Comparison of ENCODE assay signal across 12 mouse cellular contexts in genomic region chr5:139545673-139546335, GRCm38 (mm10). TPM values are rescaled to one million over a fixed set of nuclear protein-coding genes. Genes with fewer than 3 reads are reported as not detected.
DNase-seq lines count a peak whose midpoint lies in the region; ATAC-seq lines count a peak whose summit lies in the region.
"Had no signal": no experiment of that assay in that cellular context is flagged by ENCODE, and none has a peak within 500 bp of the region (broad histone marks: within the 10 kb centered on the region; RNA-seq: fewer than 3 reads in every experiment).

No protein-coding gene starts in this region.

- H3K36me3 ChIP-seq in intestine, embryonic 14.5 days (ENCODE audit: control insufficient read depth, insufficient read depth, low read length) = no peaks in the 10 kb centered on the region
- no peaks in the 10 kb centered on the region for H3K36me3 ChIP-seq in intestine, embryonic 15.5 days
- no peaks in the 10 kb centered on the region for H3K36me3 ChIP-seq in forebrain, embryonic 11.5 days (ENCODE audit: control insufficient read depth, insufficient read depth, low read length)
- no peaks in the 10 kb centered on the region for H3K36me3 ChIP-seq in limb, embryonic 10.5 days
- no peaks in the 10 kb centered on the region for H3K36me3 ChIP-seq in neural tube, embryonic 14.5 days (ENCODE audit: control insufficient read depth, insufficient read depth, low read length)

- H3K9me3 ChIP-seq in intestine, embryonic 14.5 days (ENCODE audit: control insufficient read depth, low read length) = no peaks in the 10 kb centered on the region
- H3K9me3 ChIP-seq in intestine, embryonic 15.5 days = no peaks in the 10 kb centered on the region
- H3K9me3 ChIP-seq in forebrain, embryonic 11.5 days (ENCODE audit: control insufficient read depth, low read length) = no peaks in the 10 kb centered on the region
- no peaks in the 10 kb centered on the region for H3K9me3 ChIP-seq in limb, embryonic 10.5 days (replicated peaks)
- no peaks in the 10 kb centered on the region for H3K9me3 ChIP-seq in neural tube, embryonic 14.5 days (ENCODE audit: control insufficient read depth, low read length)

- peaks cover 97% of the 10 kb centered on the region for H3K27me3 ChIP-seq in intestine, embryonic 14.5 days (replicated peaks; ENCODE audit: control insufficient read depth, insufficient read depth, low read length)
- peaks cover 95% of the 10 kb centered on the region for H3K27me3 ChIP-seq in intestine, embryonic 15.5 days (replicated peaks)
- peaks cover 93% of the 10 kb centered on the region for H3K27me3 ChIP-seq in forebrain, embryonic 11.5 days (ENCODE audit: control insufficient read depth, insufficient read depth, low read length)
- H3K27me3 ChIP-seq in limb, embryonic 10.5 days (ENCODE audit: low read depth, poor library complexity, severe bottlenecking) = peaks cover 100% of the 10 kb centered on the region
- H3K27me3 ChIP-seq in neural tube, embryonic 14.5 days (ENCODE audit: control insufficient read depth, insufficient read depth, low read length) = peaks cover 21% of the 10 kb centered on the region

- H3K4me2 ChIP-seq in intestine, embryonic 14.5 days (ENCODE audit: low read length) = no peak overlapping the region
- H3K4me2 ChIP-seq in intestine, embryonic 15.5 days (replicated peaks) = no peak overlapping the region
- peak overlapping the region; percentile 35; the same call in 1 of the 2 replicates for H3K4me2 ChIP-seq in forebrain, embryonic 11.5 days (ENCODE audit: low read depth, low read length, severe bottlenecking)
- H3K4me2 ChIP-seq in neural tube, embryonic 14.5 days (ENCODE audit: low read depth, low read length) = peak overlapping the region; percentile 71

- DNase-seq in intestine, embryonic 14.5 days (ENCODE audit: low spot score) = peak; percentile 70
- DNase-seq in forebrain, embryonic 11.5 days (ENCODE audit: low spot score) = no peak
- peak; percentile 70 for DNase-seq in limb, embryonic 10.5 days (ENCODE audit: low spot score)
- DNase-seq in right cerebral cortex, adult 18-20 months = no peak
- no peak for DNase-seq in ovary, postnatal 10 days (ENCODE audit: low spot score)
- no peak for DNase-seq in urinary bladder, postnatal 36 days (ENCODE audit: low spot score in 2 of 2)
- DNase-seq: gastrocnemius, postnatal 25 days; kidney, adult 9 months had no signal

- H3K4me3 ChIP-seq in intestine, embryonic 14.5 days (ENCODE audit: low read depth, low read length) = no peak overlapping the region
- no peak overlapping the region for H3K4me3 ChIP-seq in intestine, embryonic 15.5 days (replicated peaks)
- H3K4me3 ChIP-seq in forebrain, embryonic 11.5 days (ENCODE audit: low read depth, low read length) = peak overlapping the region; percentile 34
- H3K4me3 ChIP-seq in limb, embryonic 10.5 days = no peak overlapping the region
- peak overlapping the region; percentile 48 for H3K4me3 ChIP-seq in neural tube, embryonic 14.5 days (ENCODE audit: low read depth, low read length)

- no peaks in the 10 kb centered on the region for H3K4me1 ChIP-seq in intestine, embryonic 14.5 days (replicated peaks; ENCODE audit: control insufficient read depth, insufficient read depth, low read length)
- H3K4me1 ChIP-seq in intestine, embryonic 15.5 days (replicated peaks) = 0 out of 2 replicates have a peak, but pooled peaks cover 5% of the 10 kb centered on the region
- H3K4me1 ChIP-seq in forebrain, embryonic 11.5 days (replicated peaks; ENCODE audit: control insufficient read depth, insufficient read depth, low read length) = peaks cover 8% of the 10 kb centered on the region; the same call in 1 of the 2 replicates
- H3K4me1 ChIP-seq in limb, embryonic 10.5 days = peaks cover 45% of the 10 kb centered on the region
- H3K4me1 ChIP-seq in neural tube, embryonic 14.5 days (ENCODE audit: control insufficient read depth, insufficient read depth, low read length) = peaks cover 4% of the 10 kb centered on the region; the same call in 1 of the 2 replicates

- H3K27ac ChIP-seq in intestine, embryonic 14.5 days (ENCODE audit: low read depth) = no peak overlapping the region
- no peak overlapping the region for H3K27ac ChIP-seq in intestine, embryonic 15.5 days
- no peak overlapping the region for H3K27ac ChIP-seq in forebrain, embryonic 11.5 days (ENCODE audit: low read depth, low read length)
- H3K27ac ChIP-seq in limb, embryonic 10.5 days = no peak overlapping the region
- peak overlapping the region; percentile 89 for H3K27ac ChIP-seq in neural tube, embryonic 14.5 days (ENCODE audit: low read depth, low read length)

- no peak overlapping the region for H3K9ac ChIP-seq in intestine, embryonic 14.5 days (ENCODE audit: low read length)
- no peak overlapping the region for H3K9ac ChIP-seq in intestine, embryonic 15.5 days
- peak overlapping the region; percentile 47; the same call in 1 of the 2 replicates for H3K9ac ChIP-seq in forebrain, embryonic 11.5 days (ENCODE audit: low read length)
- peak overlapping the region; percentile 72 for H3K9ac ChIP-seq in neural tube, embryonic 14.5 days (replicated peaks; ENCODE audit: low read depth, low read length)

- no peak for ATAC-seq in intestine, embryonic 14.5 days (replicated peaks; ENCODE audit: low FRiP score, low TSS enrichment, low read depth)
- ATAC-seq in intestine, embryonic 15.5 days = no peak
- no peak for ATAC-seq in forebrain, embryonic 11.5 days (replicated peaks; ENCODE audit: low FRiP score)
- no peak for ATAC-seq in neural tube, embryonic 14.5 days (ENCODE audit: low read depth)

- WGBS in intestine, embryonic 14.5 days = 6% methylated on average over 9 of the region's 9 CpGs
- 5% methylated on average over 9 of the region's 9 CpGs for WGBS in intestine, embryonic 15.5 days
- under 1% methylated on average over 9 of the region's 9 CpGs for WGBS in forebrain, embryonic 11.5 days
- WGBS in limb, embryonic 10.5 days = 1% methylated on average over 9 of the region's 9 CpGs
- WGBS in neural tube, embryonic 14.5 days = 2% methylated on average over 9 of the region's 9 CpGs

RNA-seq across cellular contexts. Expression of gene Uncx, which starts 2.5 kb away (rescaled TPM):
- polyA plus RNA-seq in intestine, embryonic 14.5 days (2014; fragmentation: Nextera tagmentation; extraction: Ambion mirVana) = not detected in 2 replicates
- 0.23 TPM in 1 of 2 replicates, not detected in the other for polyA plus RNA-seq in intestine, embryonic 15.5 days (2015; fragmentation: Nextera tagmentation; extraction: Ambion mirVana)
- 27.3 and 28.2 TPM in 2 replicates for polyA plus RNA-seq in forebrain, embryonic 11.5 days (2014; fragmentation: Nextera tagmentation; extraction: Ambion mirVana)
- 0.50 and 1.1 TPM in 2 replicates for polyA plus RNA-seq in limb, embryonic 10.5 days (2016; fragmentation: Nextera tagmentation; extraction: Ambion mirVana)
- polyA plus RNA-seq in neural tube, embryonic 14.5 days (2014; fragmentation: Nextera tagmentation; extraction: Ambion mirVana) = 33.4 and 39.8 TPM in 2 replicates
- polyA plus RNA-seq: heart, postnatal 0 days; liver, embryonic 16.5 days had no signal

Comparison
In these comparisons a context has a peak if more than half of its experiments do, and no peak if none do; other contexts are left out.
1. DNase-seq: peak in intestine, embryonic 14.5 days (single experiment) and limb, embryonic 10.5 days (single experiment); none in forebrain, embryonic 11.5 days (single experiment), right cerebral cortex, adult 18-20 months (single experiment), ovary, postnatal 10 days (single experiment) and urinary bladder, postnatal 36 days (0 of 2).
2. H3K4me2 ChIP-seq: peak in forebrain, embryonic 11.5 days (single experiment) and neural tube, embryonic 14.5 days (single experiment); none in intestine, embryonic 14.5 days (single experiment) and intestine, embryonic 15.5 days (single experiment).
3. H3K4me3 ChIP-seq: peak in forebrain, embryonic 11.5 days (single experiment) and neural tube, embryonic 14.5 days (single experiment); none in intestine, embryonic 14.5 days (single experiment), intestine, embryonic 15.5 days (single experiment) and limb, embryonic 10.5 days (single experiment).
4. H3K9ac ChIP-seq: peak in forebrain, embryonic 11.5 days (single experiment) and neural tube, embryonic 14.5 days (single experiment); none in intestine, embryonic 14.5 days (single experiment) and intestine, embryonic 15.5 days (single experiment).
5. RNA of gene Uncx, which starts 2.5 kb away (polyA plus RNA-seq): 33.4 to 39.8 TPM in neural tube, embryonic 14.5 days and 27.3 to 28.2 TPM in forebrain, embryonic 11.5 days; 0.50 to 1.1 TPM in limb, embryonic 10.5 days, 0.23 TPM in intestine, embryonic 15.5 days and not detected in intestine, embryonic 14.5 days; every median in the first group is over 10 times any median in the second.